In genomic region chr9:119055336-119055735, GRCm38 (mm10) we compare ENCODE assay signal across 26 mouse cellular contexts.
"Had no signal": no experiment of that assay in that cellular context is flagged by ENCODE, and none has a peak within 500 bp of the region (broad histone marks: within the 10 kb centered on the region; RNA-seq: fewer than 3 reads in every experiment).

No protein-coding gene starts in this region.

- H3K4me3 ChIP-seq: heart, embryonic 10.5 days; heart, embryonic 12.5 days; heart, embryonic 13.5 days; heart, embryonic 15.5 days; hindbrain, embryonic 10.5 days; hindbrain, embryonic 12.5 days; hindbrain, embryonic 13.5 days; hindbrain, embryonic 15.5 days; intestine, embryonic 15.5 days; kidney, embryonic 15.5 days; layer of hippocampus, adult 2 months; left cerebral cortex, adult 2 months had no signal

- DNase-seq: heart, postnatal 10 days; heart, postnatal 14 days; heart, postnatal 36 days; heart, postnatal 4 days; kidney, adult 18-20 months; kidney, adult 2 months; kidney, adult 8-10 months; kidney, adult 9 months; kidney, postnatal 10 days; kidney, postnatal 25 days; kidney, postnatal 36 days; kidney, postnatal 4 days; layer of hippocampus, adult 9-11 months; layer of hippocampus, postnatal 36 days had no signal

- H3K27me3 ChIP-seq: intestine, embryonic 15.5 days; kidney, embryonic 15.5 days had no signal

- H3K9me3 ChIP-seq: heart, embryonic 10.5 days; heart, embryonic 12.5 days; heart, embryonic 13.5 days; heart, embryonic 15.5 days; hindbrain, embryonic 10.5 days; hindbrain, embryonic 12.5 days; hindbrain, embryonic 13.5 days; hindbrain, embryonic 15.5 days; intestine, embryonic 15.5 days; kidney, embryonic 15.5 days had no signal

- H3K36me3 ChIP-seq: heart, embryonic 10.5 days; heart, embryonic 12.5 days; heart, embryonic 13.5 days; heart, embryonic 15.5 days; hindbrain, embryonic 10.5 days; hindbrain, embryonic 12.5 days; hindbrain, embryonic 13.5 days; hindbrain, embryonic 15.5 days; intestine, embryonic 15.5 days; kidney, embryonic 15.5 days had no signal
